Mouse (Mus musculus) midbrain, embryonic 11.5 days (tissue): ENCODE measurements around the gene Pbx4. TPM values are rescaled to one million over a fixed set of nuclear protein-coding genes. Genes with fewer than 3 reads are reported as not detected.

Experiments used
- ATAC-seq: fragments of 200-750 bp; cut with Nextera tagmentation; 2 replicates; pipeline ENCODE4 v1.8.0; 2017; ENCODE audit warnings: moderate TSS enrichment, moderate library complexity; ENCODE audit not compliant: low FRiP score
- DNase-seq: peaks from one replicate; pipeline ENCODE4 v3.0.0; 2015; ENCODE audit warnings: low spot score; ENCODE audit errors: missing footprints
- H3K27ac ChIP-seq: fragments of 300-500 bp; sonication (generic); 2 replicates; pipeline ENCODE4 v1.5.1; 2014; ENCODE audit warnings: low read depth, low read length
- H3K27me3 ChIP-seq: fragments of 300-500 bp; sonication (generic); 2 replicates; pipeline ENCODE4 v1.6.1; 2014; ENCODE audit warnings: mild to moderate bottlenecking, low read length, moderate library complexity, mixed read lengths; ENCODE audit not compliant: control insufficient read depth, insufficient read depth
- H3K36me3 ChIP-seq: fragments of 300-500 bp; sonication (generic); 2 replicates; pipeline ENCODE4 v1.6.1; 2014; ENCODE audit warnings: mild to moderate bottlenecking, low read length, moderate library complexity, mixed read lengths; ENCODE audit not compliant: control insufficient read depth, insufficient read depth
- H3K4me1 ChIP-seq: fragments of 300-500 bp; sonication (generic); 2 replicates; pipeline ENCODE4 v1.6.1; 2014; ENCODE audit warnings: low read length; ENCODE audit not compliant: control insufficient read depth, insufficient read depth
- H3K4me2 ChIP-seq: fragments of 300-500 bp; sonication (generic); 2 replicates; pipeline ENCODE4 v1.6.1; 2014; ENCODE audit warnings: mild to moderate bottlenecking, moderate library complexity
- H3K4me3 ChIP-seq: fragments of 300-500 bp; sonication (generic); 2 replicates; pipeline ENCODE4 v1.5.1; 2014; ENCODE audit warnings: low read depth, low read length
- H3K9ac ChIP-seq: fragments of 300-500 bp; sonication (generic); 2 replicates; pipeline ENCODE4 v1.6.1; 2014; ENCODE audit warnings: low read length
- H3K9me3 ChIP-seq: fragments of 300-500 bp; sonication (generic); 2 replicates; pipeline ENCODE4 v1.6.1; 2016; ENCODE audit warnings: low read length; ENCODE audit not compliant: control insufficient read depth
- WGBS: fragments of 180-500 bp; shearing (Covaris S2); extraction: QIAGEN DNeasy Blood & Tissue Kit; methylation state at CpG from one replicate; pipeline ENCODE4 v1.1.7; 2014; 5-methylcytosine and 5-hydroxymethylcytosine counted together
- polyA plus RNA-seq: library from polyadenylated mRNA; unstranded; fragments of >200 nt; fragmentation: Nextera tagmentation; extraction: Ambion mirVana; gene quantifications from 2 replicates; pipeline ENCODE4 v1.2.1, GENCODE M21; 2014

Gene Pbx4
- polyA plus RNA-seq, 1 experiment from 2014 or later = 39.1 TPM

DNA sequence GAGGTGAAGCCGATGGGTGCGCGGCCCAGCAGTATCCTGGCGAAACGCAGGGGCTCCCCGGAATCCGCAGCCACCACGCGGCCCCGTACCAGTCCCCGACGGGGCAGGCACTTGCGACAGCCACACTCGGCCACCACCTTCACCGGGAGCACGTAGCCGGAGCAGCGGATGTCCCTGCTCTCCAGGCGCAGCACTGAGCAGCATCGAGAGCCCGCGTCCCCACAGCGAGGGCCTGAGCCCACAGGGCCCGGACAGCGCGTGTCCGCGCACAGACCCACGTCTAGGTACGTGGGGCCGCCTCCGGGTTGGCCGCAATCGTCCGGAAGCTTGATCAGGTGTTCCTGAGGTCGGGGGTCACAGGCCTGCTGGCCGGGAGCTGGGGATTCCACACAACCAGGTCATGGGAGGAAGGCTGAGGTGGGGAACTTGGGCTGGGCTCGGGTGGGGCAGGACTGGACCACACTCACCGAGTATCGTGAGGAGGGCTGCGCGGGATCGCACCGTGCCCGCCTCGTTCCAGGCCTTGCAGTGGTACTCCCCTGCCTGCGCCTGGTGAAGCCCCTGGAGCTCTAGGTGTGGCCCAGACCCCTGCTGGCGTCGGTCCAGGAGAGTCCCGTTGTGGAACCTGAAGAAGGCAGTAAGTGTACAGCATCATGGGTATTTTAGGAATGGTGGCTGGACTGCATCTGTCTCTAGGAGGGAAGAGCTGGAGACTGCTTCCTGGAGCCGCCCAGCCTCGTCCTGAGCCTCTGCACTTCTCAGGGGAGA is 50.7 kb downstream of the Pbx4 start:
- peak; percentile 90 for DNase-seq
- no peak for ATAC-seq
- H3K27ac ChIP-seq = no peak overlapping the region
- H3K27me3 ChIP-seq = peaks cover 96% of the 10 kb centered on the region
- H3K9ac ChIP-seq = no peak overlapping the region
- H3K9me3 ChIP-seq = no peaks in the 10 kb centered on the region
- no peak overlapping the region for H3K4me3 ChIP-seq
- H3K4me1 ChIP-seq = peaks cover 19% of the 10 kb centered on the region
- no peak overlapping the region for H3K4me2 ChIP-seq
- no peaks in the 10 kb centered on the region for H3K36me3 ChIP-seq
- WGBS = 10% methylated on average over 52 of the region's 52 CpGs

DNA sequence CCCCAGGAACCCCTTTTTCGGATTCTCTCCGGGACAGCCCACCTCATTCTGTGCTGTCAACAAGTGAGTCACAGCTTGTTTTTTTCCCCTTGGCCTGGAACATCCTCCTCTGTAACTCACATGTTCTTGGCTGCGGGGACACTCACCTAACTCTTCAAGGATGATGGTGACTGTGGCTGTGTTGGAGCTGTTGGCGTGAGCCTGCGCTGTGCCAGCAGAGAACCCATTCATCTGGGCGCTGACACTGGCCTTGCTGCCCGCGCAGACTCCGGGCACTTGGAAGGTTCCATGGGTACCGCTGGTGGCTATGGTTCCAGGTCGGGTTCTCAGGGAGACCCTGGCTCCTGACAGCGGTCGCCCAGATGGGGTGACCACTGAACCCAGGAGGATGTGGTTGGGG is 51.9 kb downstream of the Pbx4 start:
- H3K36me3 ChIP-seq = no peaks in the 10 kb centered on the region
- H3K9ac ChIP-seq = no peak overlapping the region
- H3K4me1 ChIP-seq = peaks cover 21% of the 10 kb centered on the region
- H3K9me3 ChIP-seq = no peaks in the 10 kb centered on the region
- H3K27me3 ChIP-seq = peaks cover 100% of the 10 kb centered on the region
- H3K27ac ChIP-seq = no peak overlapping the region
- H3K4me3 ChIP-seq = no peak overlapping the region
- peak; percentile 82 for DNase-seq
- no peak overlapping the region for H3K4me2 ChIP-seq
- no peak for ATAC-seq
- 51% methylated on average over 13 of the region's 13 CpGs for WGBS

DNA sequence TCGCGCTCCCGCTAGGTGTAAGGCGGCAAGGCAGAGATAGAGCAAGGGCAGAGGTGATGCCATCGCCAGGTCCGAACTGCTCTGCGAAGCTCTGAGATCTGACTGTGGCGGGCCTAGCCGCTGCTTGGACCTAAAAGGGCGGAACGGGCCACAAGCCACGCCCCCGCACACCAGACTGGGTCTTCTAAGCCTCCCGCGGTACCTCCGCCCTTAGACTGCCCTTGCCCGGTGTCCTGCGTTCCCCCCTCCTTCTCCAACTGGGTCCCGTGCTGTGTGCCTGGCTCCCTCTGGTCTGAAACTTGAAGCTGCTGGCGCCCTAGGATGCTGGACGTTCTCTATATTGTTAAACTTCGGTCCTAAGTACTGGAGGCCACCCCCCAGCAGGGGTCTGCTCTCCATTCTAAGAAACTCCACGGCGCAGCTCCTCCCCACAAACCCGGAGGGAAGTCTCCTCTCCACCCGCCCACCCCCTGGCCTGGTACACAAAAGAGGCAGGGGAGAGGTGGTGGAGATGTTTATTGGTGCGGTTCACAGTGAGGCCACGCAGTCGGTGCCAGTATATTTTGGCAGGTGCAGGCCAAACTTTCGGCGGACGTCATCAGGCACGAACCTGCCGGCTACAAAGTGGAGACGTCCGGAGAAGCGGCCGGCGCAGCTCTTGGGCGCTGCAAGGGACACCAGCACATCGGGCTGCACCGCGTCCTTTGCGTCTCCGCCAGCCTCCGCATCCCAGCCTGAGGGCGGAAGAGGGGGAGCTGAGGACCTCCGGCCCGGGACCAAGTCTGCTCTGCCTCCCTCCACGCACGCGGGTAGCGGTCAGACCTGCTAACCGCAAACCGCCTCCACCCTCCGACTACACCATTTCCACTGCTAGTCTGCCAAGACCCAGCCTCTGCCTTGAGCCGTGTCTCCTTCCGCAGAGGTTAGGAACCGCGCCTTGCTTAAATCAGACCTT is 55.3 kb downstream of the Pbx4 start, which contains the start of gene Cilp2:
Gene Cilp2 (minus strand): TSS at position 399 of the 955 bp plus-strand sequence.
- Histone ChIP-seq H3K27ac (no peak within 1 kb of the TSS), H3K36me3 (no peaks in the 10 kb centered on the region), H3K9me3 (no peaks in the 10 kb centered on the region), H3K27me3 (peaks cover 82% of the 10 kb centered on the region), H3K4me2 (peak within 1 kb of the TSS; percentile 19), H3K4me1 (peaks cover 20% of the 10 kb centered on the region), H3K4me3 (peak within 1 kb of the TSS; percentile 14), H3K9ac (no peak within 1 kb of the TSS)
- 1% methylated on average over 59 of the region's 60 CpGs for WGBS
- DNase-seq (peak; percentile 94), ATAC-seq (no peak)

DNA sequence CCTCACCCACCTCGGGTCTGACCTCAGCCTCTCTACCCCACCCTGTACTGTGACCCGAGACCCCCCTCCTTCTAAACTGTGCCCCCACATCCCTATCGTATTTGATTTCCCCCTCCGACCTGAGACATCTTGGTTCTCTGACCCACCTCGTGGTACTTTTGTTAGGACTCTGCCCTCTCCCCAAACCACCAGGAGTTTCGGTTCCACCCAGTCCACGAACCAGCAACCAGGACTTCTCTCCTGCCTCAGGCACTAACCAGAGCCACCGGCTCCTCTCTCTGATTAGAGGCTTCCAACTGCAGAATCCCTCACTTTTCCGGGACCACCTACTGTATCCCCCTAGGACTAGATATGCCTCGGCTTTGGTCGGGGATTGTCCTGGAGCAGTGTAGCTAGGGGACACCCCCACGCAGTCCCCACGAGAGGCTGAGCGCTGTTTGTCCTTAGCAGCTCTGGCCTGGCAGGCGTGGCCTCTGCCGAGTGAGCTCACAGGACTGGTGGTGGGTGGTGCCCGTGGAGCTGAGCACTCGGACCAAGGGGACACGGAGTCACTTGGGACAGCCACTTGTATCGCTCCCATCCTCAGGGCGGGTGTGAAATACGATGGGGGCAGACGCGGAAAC is 56.1 kb downstream of the Pbx4 start:
- Histone ChIP-seq H3K9ac (no peak overlapping the region), H3K4me1 (peaks cover 20% of the 10 kb centered on the region), H3K4me2 (no peak overlapping the region), H3K9me3 (no peaks in the 10 kb centered on the region), H3K27me3 (peaks cover 74% of the 10 kb centered on the region), H3K4me3 (peak overlapping the region; percentile 14), H3K36me3 (no peaks in the 10 kb centered on the region), H3K27ac (no peak overlapping the region)
- ATAC-seq (no peak), DNase-seq (peak; percentile 93)
- WGBS = 9% methylated on average over 24 of the region's 24 CpGs

DNA sequence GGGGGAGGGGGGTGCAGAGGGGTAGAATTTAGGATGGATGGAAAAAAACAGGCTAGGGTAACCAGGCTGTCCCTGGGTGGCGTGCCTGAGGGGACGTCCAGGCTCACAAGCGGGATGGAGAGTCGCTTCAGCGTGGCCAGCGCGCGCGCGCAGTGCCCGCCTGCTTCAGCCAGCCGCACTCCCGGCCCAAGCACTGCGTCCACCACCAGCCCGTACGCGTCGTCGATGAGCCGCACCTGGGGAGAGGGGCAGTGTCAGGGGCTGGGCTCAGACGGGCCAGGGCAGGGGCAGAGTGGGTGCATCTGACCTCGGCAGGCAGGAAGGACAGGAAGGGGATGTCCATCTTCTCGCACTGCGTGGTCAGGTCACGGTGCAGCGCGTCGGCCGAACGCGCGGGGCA is 56.6 kb downstream of the Pbx4 start:
- DNase-seq (peak; percentile 87), ATAC-seq (peak; percentile 7; the same call in 1 of the 2 replicates)
- Histone ChIP-seq H3K4me2 (no peak overlapping the region), H3K27ac (no peak overlapping the region), H3K36me3 (no peaks in the 10 kb centered on the region; the same call in 1 of the 2 replicates), H3K9ac (no peak overlapping the region), H3K9me3 (no peaks in the 10 kb centered on the region), H3K4me3 (peak overlapping the region; percentile 1), H3K27me3 (peaks cover 69% of the 10 kb centered on the region), H3K4me1 (peaks cover 25% of the 10 kb centered on the region)
- WGBS = 5% methylated on average over 32 of the region's 32 CpGs

DNA sequence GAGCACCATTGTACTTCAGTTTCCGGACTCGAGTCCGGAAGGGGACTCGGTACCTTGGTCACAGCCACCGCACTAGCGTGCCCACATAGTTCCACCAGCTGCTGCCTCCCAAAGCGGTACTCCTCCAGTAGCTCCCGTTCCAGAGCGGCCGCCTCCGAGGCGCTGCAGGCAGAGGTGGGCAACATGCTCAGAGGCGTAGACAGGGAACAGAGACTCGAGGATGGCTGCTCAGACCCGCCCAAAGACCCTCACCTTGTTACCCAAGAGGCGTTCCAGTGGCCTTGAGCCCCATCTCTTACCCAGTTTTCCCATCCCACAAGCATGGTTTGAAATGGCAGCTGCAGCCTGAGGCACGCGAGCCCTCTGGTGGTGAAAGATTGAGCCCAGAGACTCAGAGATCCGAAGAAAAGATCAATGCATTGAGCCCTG is 58.5 kb downstream of the Pbx4 start:
- H3K27me3 ChIP-seq = peaks cover 50% of the 10 kb centered on the region
- no peak overlapping the region for H3K4me3 ChIP-seq
- ATAC-seq (no peak), DNase-seq (peak; percentile 93)
- 37% methylated on average over 19 of the region's 19 CpGs for WGBS
- no peak overlapping the region for H3K9ac ChIP-seq
- no peak overlapping the region for H3K27ac ChIP-seq
- H3K9me3 ChIP-seq = no peaks in the 10 kb centered on the region
- H3K4me2 ChIP-seq = no peak overlapping the region
- peaks cover 34% of the 10 kb centered on the region for H3K4me1 ChIP-seq
- H3K36me3 ChIP-seq = no peaks in the 10 kb centered on the region; the same call in 1 of the 2 replicates

DNA sequence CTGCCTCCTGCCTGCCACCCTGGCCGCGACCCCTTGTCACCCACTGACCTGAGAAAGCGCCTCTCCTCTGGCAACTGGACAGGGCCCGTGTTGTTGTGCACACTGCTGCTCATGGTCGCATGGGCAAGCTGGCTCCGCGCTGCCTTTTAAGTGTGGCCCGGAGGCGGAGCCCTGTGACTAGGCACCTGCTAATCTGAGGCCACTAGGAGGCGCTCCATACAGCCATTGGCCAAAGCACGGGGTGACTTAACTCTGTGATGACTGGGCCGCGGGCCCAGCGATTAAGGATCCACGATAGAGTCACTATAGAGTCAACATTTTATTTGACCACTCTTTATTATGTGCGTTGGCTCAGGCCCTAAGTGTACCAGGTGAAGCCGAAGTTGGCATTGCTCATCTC is 61.6 kb downstream of the Pbx4 start:
- Histone ChIP-seq H3K4me2 (no peak overlapping the region), H3K9ac (no peak overlapping the region), H3K36me3 (no peaks in the 10 kb centered on the region; the same call in 1 of the 2 replicates), H3K27me3 (peaks cover 19% of the 10 kb centered on the region), H3K4me1 (peaks cover 26% of the 10 kb centered on the region), H3K4me3 (no peak overlapping the region), H3K9me3 (no peaks in the 10 kb centered on the region), H3K27ac (no peak overlapping the region)
- 31% methylated on average over 17 of the region's 17 CpGs for WGBS
- DNase-seq = peak; percentile 92
- ATAC-seq = peak; percentile 29

DNA sequence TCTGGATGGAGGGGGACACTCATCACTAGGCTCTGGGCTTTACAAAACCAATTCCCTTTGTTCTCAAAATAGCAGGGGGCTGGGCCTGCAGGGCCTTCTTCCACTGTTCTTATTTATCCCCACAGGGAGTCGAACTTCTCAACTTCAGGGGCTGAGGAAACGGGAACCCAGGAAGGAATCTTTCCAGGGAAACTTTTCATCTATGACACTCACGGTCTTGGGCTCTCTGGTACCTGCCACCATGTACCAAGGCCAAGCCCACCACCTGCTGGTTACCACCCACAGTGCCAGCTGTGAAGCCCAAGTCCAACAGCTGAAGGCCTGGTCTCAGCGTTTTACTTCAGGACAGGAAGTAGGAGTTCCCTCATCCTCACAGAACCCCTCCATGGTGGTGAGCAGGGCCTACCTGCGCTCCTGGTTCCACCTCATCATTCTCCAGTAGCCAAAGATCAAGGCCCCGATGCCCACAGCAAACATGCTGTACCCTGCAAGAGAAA is 62.6 kb downstream of the Pbx4 start:
- no peaks in the 10 kb centered on the region; the same call in 1 of the 2 replicates for H3K36me3 ChIP-seq
- no peak overlapping the region for H3K4me2 ChIP-seq
- 47% methylated on average over 6 of the region's 6 CpGs for WGBS
- DNase-seq = peak; percentile 79
- no peak overlapping the region for H3K9ac ChIP-seq
- H3K4me1 ChIP-seq = peaks cover 21% of the 10 kb centered on the region
- no peak overlapping the region for H3K27ac ChIP-seq
- peaks cover 9% of the 10 kb centered on the region for H3K27me3 ChIP-seq
- no peaks in the 10 kb centered on the region for H3K9me3 ChIP-seq
- no peak overlapping the region for H3K4me3 ChIP-seq
- ATAC-seq = no peak
